Mouse (Mus musculus) heart, adult 2 months (tissue): ENCODE results near the gene Gm5926. TPM values are rescaled to one million over a fixed set of nuclear protein-coding genes. Genes with fewer than 3 reads are reported as not detected.
"Not testable (repeated sequence)": the region's sequence is repeated elsewhere in the genome, so short reads cannot be mapped to it uniquely, and the experiment has no call there.

Experiments
- DNase-seq, 2 experiments: peaks; one replicate each; pipeline ENCODE4 v3.0.0; 2021
- H3K27ac ChIP-seq: fragments of 200-600 bp; 2 replicates; pipeline ENCODE4 v1.8.1; 2022
- H3K27me3 ChIP-seq: fragments of 200-500 bp; 2 replicates; pipeline ENCODE4 v1.6.1; 2012; ENCODE audit warnings: mild to moderate bottlenecking, low read length, inconsistent platforms, mixed read lengths; ENCODE audit not compliant: control insufficient read depth, insufficient read depth
- H3K36me3 ChIP-seq: fragments of 200-500 bp; 2 replicates; pipeline ENCODE4 v1.6.1; 2012; ENCODE audit warnings: low read length, inconsistent platforms; ENCODE audit not compliant: control insufficient read depth, insufficient read depth
- H3K4me1 ChIP-seq: fragments of 200-500 bp; 2 replicates; pipeline ENCODE4 v1.6.1; 2011; ENCODE audit warnings: low read length; ENCODE audit not compliant: control insufficient read depth, insufficient read depth
- H3K4me3 ChIP-seq: fragments of 200-600 bp; 2 replicates; pipeline ENCODE4 v1.8.1; 2022
- H3K79me2 ChIP-seq: fragments of 200-500 bp; replicated peaks from 2 replicates; pipeline ENCODE4 v1.6.1; 2012; ENCODE audit warnings: mild to moderate bottlenecking, inconsistent platforms, low read length, moderate library complexity, mixed read lengths; ENCODE audit not compliant: control insufficient read depth, insufficient read depth
- H3K9ac ChIP-seq: fragments of 200-500 bp; 2 replicates; pipeline ENCODE4 v1.6.1; 2012; ENCODE audit warnings: low read depth, mild to moderate bottlenecking, control low read depth, inconsistent platforms, low read length, mixed read lengths
- WGBS: fragments of 180-500 bp; shearing (Covaris S2); methylation state at CpG from one replicate; pipeline ENCODE4 v1.1.7; 2018; 5-methylcytosine and 5-hydroxymethylcytosine counted together
- intact Hi-C: fragments of 180-260 bp; cut with DNase I; formaldehyde crosslinking; loops from one replicate; pipeline ENCODE4 v1.15.1; 2025
- long read RNA-seq: library from polyadenylated mRNA; stranded (forward); transcript quantifications from one replicate; pipeline ENCODE4 v2.0.0, GENCODE M21; 2021
- polyA plus RNA-seq: library from polyadenylated mRNA; depleted of rRNA; stranded (reverse); fragments of >200 nt; gene quantifications from 2 replicates; pipeline ENCODE4 v1.2.3, GENCODE M21; 2012; rRNA removed
- total RNA-seq, 2 experiments: library from RNA; stranded (reverse); gene quantifications; 2 replicates each; pipeline ENCODE4 v1.2.3; 2021

The Gm5926 gene
- total RNA-seq (not detected), polyA plus RNA-seq (not detected in 2 replicates)
- long read RNA-seq = 0 reads

GRCm38 (mm10) chrX:32650416-32650815 lies at the start of gene Gm5926:
TSS of gene Gm5926 (plus strand) at chrX:32650716.
- DNase-seq, intact Hi-C loops, H3K4me3 ChIP-seq, H3K27ac ChIP-seq, H3K36me3 ChIP-seq, H3K9ac ChIP-seq, H3K27me3 ChIP-seq, H3K4me1 ChIP-seq, H3K79me2 ChIP-seq: not testable (repeated sequence)
- whole genome bisulfite sequencing = no CpG with 5 or more reads among the region's 1 CpGs

GRCm38 (mm10) chrX:32601008-32601407 lies 49.5 kb upstream of the Gm5926 start:
- intact Hi-C loops, H3K4me1 ChIP-seq, H3K79me2 ChIP-seq, H3K27me3 ChIP-seq, H3K4me3 ChIP-seq, H3K27ac ChIP-seq, DNase-seq, H3K9ac ChIP-seq, H3K36me3 ChIP-seq: not testable (repeated sequence)
- 78% methylated on average over 1 of the region's 2 CpGs for WGBS

- H3K4me1 ChIP-seq, H3K4me3 ChIP-seq, H3K27me3 ChIP-seq, H3K79me2 ChIP-seq, intact Hi-C loops, H3K9ac ChIP-seq, H3K36me3 ChIP-seq, H3K27ac ChIP-seq, DNase-seq: not testable (repeated sequence)
- WGBS = 61% methylated on average over 3 of the region's 3 CpGs
These were observed 49.1 kb upstream of the Gm5926 start for GRCm38 (mm10) chrX:32601425-32601824.

Other genes with a start within 250 kb of the Gm5926 start
- not detected for gene Btbd35f1, start 90.7 kb upstream of the Gm5926 start, total RNA-seq
- not detected in 2 replicates for gene Btbd35f1, start 90.7 kb upstream of the Gm5926 start, polyA plus RNA-seq
- gene Btbd35f21, start 75.4 kb downstream of the Gm5926 start, total RNA-seq = not detected
- not detected in 2 replicates for gene Btbd35f21, start 75.4 kb downstream of the Gm5926 start, polyA plus RNA-seq
- not detected for gene Btbd35f30, start 243.9 kb downstream of the Gm5926 start, total RNA-seq
- gene Btbd35f30, start 243.9 kb downstream of the Gm5926 start, polyA plus RNA-seq = not detected in 2 replicates